Mouse (Mus musculus) midbrain, embryonic 16.5 days (tissue): ENCODE data around the gene Fbxo21. TPM values are rescaled to one million over a fixed set of nuclear protein-coding genes. Genes with fewer than 3 reads are reported as not detected.

ENCODE experiments used
- polyA plus RNA-seq: library from polyadenylated mRNA; unstranded; fragments of >200 nt; fragmentation: Nextera tagmentation; extraction: Ambion mirVana; gene quantifications from 2 replicates; pipeline ENCODE4 v1.2.1, GENCODE M21; 2015

Fbxo21 gene
- polyA plus RNA-seq, 1 experiment from 2014 or later = 173 TPM

Other genes with a start within 250 kb of the Fbxo21 start
- 2.9 and 3.0 TPM in 2 replicates for gene Nos1, start 195.7 kb upstream of the Fbxo21 start, polyA plus RNA-seq
- 6.8 and 23.7 TPM in 2 replicates for gene Tesc, start 51.0 kb downstream of the Fbxo21 start, polyA plus RNA-seq
- 18.4 TPM in 2 replicates for gene Fbxw8, start 178.7 kb downstream of the Fbxo21 start, polyA plus RNA-seq
- gene Hrk, start 187.9 kb downstream of the Fbxo21 start, polyA plus RNA-seq = 4.1 and 4.6 TPM in 2 replicates